Mouse (Mus musculus) spleen, adult 2 months (tissue): Measurements from ENCODE around the gene Impdh2. TPM values are rescaled to one million over a fixed set of nuclear protein-coding genes. Genes with fewer than 3 reads are reported as not detected.

Experiments
- DNase-seq, 2 experiments: peaks; one replicate each; pipeline versions ENCODE4 v3.0.0 to v3.0.0-alpha.2; 2012 to 2021; ENCODE audit warnings: low spot score in 2 of 2, low read depth in 1 of 2
- H3K27ac ChIP-seq: fragments of 200-500 bp; 2 replicates; pipeline ENCODE4 v1.5.1; 2012; ENCODE audit warnings: low read length, inconsistent platforms; ENCODE audit not compliant: insufficient read depth
- H3K27me3 ChIP-seq: fragments of 200-500 bp; 2 replicates; pipeline ENCODE4 v1.6.1; 2012; ENCODE audit warnings: mild to moderate bottlenecking, moderate library complexity, low read length, inconsistent platforms; ENCODE audit not compliant: control insufficient read depth, insufficient read depth
- H3K36me3 ChIP-seq: fragments of 200-500 bp; 2 replicates; pipeline ENCODE4 v1.6.1; 2012; ENCODE audit warnings: mild to moderate bottlenecking, low read length, inconsistent platforms; ENCODE audit not compliant: control insufficient read depth, insufficient read depth
- H3K4me1 ChIP-seq: fragments of 200-500 bp; 2 replicates; pipeline ENCODE4 v1.6.1; 2011; ENCODE audit warnings: inconsistent platforms; ENCODE audit not compliant: control insufficient read depth, insufficient read depth, insufficient read length
- H3K4me3 ChIP-seq: fragments of 200-500 bp; 2 replicates; pipeline ENCODE4 v1.5.1; 2011; ENCODE audit warnings: mild to moderate bottlenecking, inconsistent platforms; ENCODE audit not compliant: insufficient read depth, insufficient read length; ENCODE audit errors: extremely low read depth
- CTCF ChIP-seq: fragments of 200-500 bp; IDR thresholded peaks from 2 replicates; pipeline ENCODE4 v1.5.1; 2011; ENCODE audit warnings: mild to moderate bottlenecking, inconsistent platforms; ENCODE audit not compliant: insufficient read depth, insufficient read length, insufficient replicate concordance; ENCODE audit errors: extremely low read depth
- POLR2A ChIP-seq: fragments of 200-500 bp; IDR thresholded peaks from 2 replicates; pipeline ENCODE4 v1.6.1; 2011; ENCODE audit warnings: low read depth, low read length, inconsistent platforms
- whole genome bisulfite sequencing: fragments of 180-500 bp; shearing (Covaris S2); methylation state at CpG from one replicate; pipeline ENCODE4 v1.1.7; 2018; 5-methylcytosine and 5-hydroxymethylcytosine counted together
- polyA plus RNA-seq: library from polyadenylated mRNA; depleted of rRNA; stranded (reverse); fragments of >200 nt; gene quantifications from 2 replicates; pipeline ENCODE4 v1.2.3, GENCODE M21; 2012

Gene Impdh2
- polyA plus RNA-seq, 1 experiment = 106 TPM

DNA sequence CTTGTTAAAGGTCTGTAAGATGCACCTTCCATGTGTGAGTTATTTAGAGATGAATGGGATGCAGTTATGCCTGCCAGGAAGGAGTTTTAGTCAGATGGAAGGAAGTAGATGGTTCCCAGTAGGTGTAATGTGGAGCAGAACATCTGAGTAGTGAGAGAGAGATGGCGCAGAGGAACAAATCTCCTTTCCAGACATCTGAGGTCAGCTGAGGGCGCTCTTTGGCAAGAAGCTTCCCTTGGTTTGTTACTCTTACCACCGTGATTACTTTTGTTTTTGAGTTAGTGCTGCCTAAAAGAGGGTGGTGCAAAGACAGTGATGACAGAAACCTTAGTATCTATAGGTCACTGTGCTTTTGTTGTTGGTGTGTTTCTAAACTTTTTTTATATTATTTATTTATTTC is 34.7 kb upstream of the Impdh2 start:
- peaks cover 17% of the 10 kb centered on the region for H3K36me3 ChIP-seq

DNA sequence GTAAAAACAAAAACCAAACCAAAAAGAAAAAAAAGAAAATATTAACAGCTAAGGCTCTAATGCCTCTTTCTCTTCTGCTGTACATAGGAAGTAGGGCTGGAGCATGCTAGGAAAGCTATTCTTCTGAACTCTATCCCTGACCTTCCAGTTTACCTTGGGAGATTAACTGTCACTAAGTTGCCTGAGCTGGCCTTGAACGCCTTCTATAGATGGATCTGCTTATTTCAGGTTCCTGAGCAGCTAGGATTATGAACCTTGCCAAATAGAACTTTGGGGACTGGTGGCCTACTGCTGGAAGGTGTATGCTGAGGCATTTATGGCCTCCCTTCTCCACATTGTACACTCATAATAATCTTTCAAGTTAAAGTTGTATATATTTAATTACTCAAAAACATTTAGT is 29.1 kb upstream of the Impdh2 start:
- DNase-seq = no peak
- Histone ChIP-seq H3K27ac (no peak overlapping the region), H3K4me3 (no peak overlapping the region), H3K36me3 (peaks cover 37% of the 10 kb centered on the region), H3K27me3 (no peaks in the 10 kb centered on the region), H3K4me1 (no peaks in the 10 kb centered on the region)
- WGBS = 97% methylated on average over 1 of the region's 1 CpGs
- TF ChIP-seq POLR2A = no peak
- no peak for TF ChIP-seq CTCF

More for the DNA sequence above, 34.7 kb upstream of the Impdh2 start:
- Histone ChIP-seq H3K4me1 (peaks cover 2% of the 10 kb centered on the region; the same call in 1 of the 2 replicates), H3K27me3 (no peaks in the 10 kb centered on the region), H3K27ac (no peak overlapping the region), H3K4me3 (no peak overlapping the region)
- TF ChIP-seq CTCF (no peak), POLR2A (no peak)
- 63% methylated on average over 3 of the region's 3 CpGs for WGBS
- no peak for DNase-seq

- 94% methylated on average over 1 of the region's 1 CpGs for WGBS
- no peak overlapping the region for H3K27ac ChIP-seq
- TF ChIP-seq POLR2A (no peak), CTCF (no peak)
- H3K4me1 ChIP-seq = no peaks in the 10 kb centered on the region
- H3K27me3 ChIP-seq = no peaks in the 10 kb centered on the region
- DNase-seq = no peak
- H3K36me3 ChIP-seq = peaks cover 37% of the 10 kb centered on the region
- H3K4me3 ChIP-seq = no peak overlapping the region
Observed at GRCm38 (mm10) chr9:108531496-108531895, 28.6 kb upstream of the Impdh2 start.

- Histone ChIP-seq H3K27ac (no peak overlapping the region), H3K36me3 (peaks cover 37% of the 10 kb centered on the region), H3K4me1 (no peaks in the 10 kb centered on the region; the same call in 1 of the 2 replicates), H3K4me3 (no peak overlapping the region), H3K27me3 (no peaks in the 10 kb centered on the region)
- TF ChIP-seq POLR2A (no peak), CTCF (no peak)
- no peak for DNase-seq
Observed at GRCm38 (mm10) chr9:108540846-108541245, 19.2 kb upstream of the Impdh2 start.

DNA sequence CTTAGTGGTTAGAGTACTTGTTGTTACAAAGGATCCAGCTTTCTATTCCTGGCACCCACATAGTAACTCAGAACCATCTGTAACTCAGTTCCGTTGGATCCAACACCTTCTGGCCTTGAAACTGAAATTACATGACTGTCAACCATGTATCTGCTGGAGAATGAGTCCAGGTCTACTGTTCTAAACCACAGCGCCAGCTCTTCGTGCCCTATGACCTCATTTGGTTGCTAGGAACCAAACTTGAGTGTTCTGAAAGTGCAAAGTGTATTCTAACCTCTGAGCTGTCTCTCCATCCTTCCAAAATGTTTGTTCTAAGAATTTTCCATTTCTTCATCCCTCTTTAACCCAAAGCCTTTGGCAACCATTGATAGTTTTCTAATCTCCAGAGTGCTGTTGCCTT is 14.1 kb upstream of the Impdh2 start:
- H3K4me3 ChIP-seq = no peak overlapping the region
- H3K27me3 ChIP-seq = no peaks in the 10 kb centered on the region
- peaks cover 48% of the 10 kb centered on the region for H3K36me3 ChIP-seq
- WGBS = 97% methylated on average over 3 of the region's 3 CpGs
- no peak for DNase-seq
- H3K4me1 ChIP-seq = no peaks in the 10 kb centered on the region
- H3K27ac ChIP-seq = no peak overlapping the region
- TF ChIP-seq POLR2A = no peak
- TF ChIP-seq CTCF = no peak

DNA sequence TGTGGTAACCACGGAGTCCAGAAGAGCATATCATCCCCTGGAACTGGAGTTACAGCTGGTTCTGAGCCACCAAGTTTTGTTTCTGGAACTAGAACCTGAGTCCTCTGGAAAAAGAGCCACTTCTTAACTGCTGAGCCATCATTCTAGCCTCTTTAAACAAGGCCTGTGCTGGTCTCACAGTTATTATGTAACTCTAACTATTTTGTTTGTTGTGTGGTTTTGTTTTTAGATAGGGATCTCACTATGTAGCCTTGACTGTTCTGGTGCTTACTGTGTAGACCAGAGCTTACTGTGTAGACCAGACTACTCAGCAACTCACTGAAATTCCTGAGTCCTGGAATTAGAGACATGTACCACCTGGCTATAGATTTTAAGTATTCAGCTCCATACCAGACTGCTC is 13.2 kb upstream of the Impdh2 start:
- H3K4me3 ChIP-seq = no peak overlapping the region
- WGBS = 84% methylated on average over 1 of the region's 1 CpGs
- H3K4me1 ChIP-seq = no peaks in the 10 kb centered on the region
- no peaks in the 10 kb centered on the region for H3K27me3 ChIP-seq
- no peak overlapping the region for H3K27ac ChIP-seq
- H3K36me3 ChIP-seq = peaks cover 44% of the 10 kb centered on the region
- TF ChIP-seq POLR2A = no peak
- TF ChIP-seq CTCF = no peak
- no peak for DNase-seq

- DNase-seq = no peak
- Histone ChIP-seq H3K36me3 (peaks cover 35% of the 10 kb centered on the region), H3K4me3 (no peak overlapping the region), H3K27me3 (no peaks in the 10 kb centered on the region), H3K4me1 (no peaks in the 10 kb centered on the region; the same call in 1 of the 2 replicates), H3K27ac (no peak overlapping the region)
- WGBS = 92% methylated on average over 4 of the region's 4 CpGs
- TF ChIP-seq CTCF = no peak
- no peak for TF ChIP-seq POLR2A
Observed at GRCm38 (mm10) chr9:108559169-108559568, 917 bp upstream of the Impdh2 start.
